Mouse (Mus musculus): ENCODE results near the gene Vstm5. TPM values are rescaled to one million over a fixed set of nuclear protein-coding genes. Genes with fewer than 3 reads are reported as not detected.

Gene Vstm5
- polyA plus RNA-seq, 2 experiments: 6.9 to 7.0 TPM

GRCm38 (mm10) chr9:15237516-15238296 is 1.1 kb upstream of the Vstm5 start:
- WGBS: 63% methylated on average over 14 of the region's 14 CpGs
- Histone ChIP-seq H3K9me3 (ENCODE audit: control insufficient read depth, low read length) (no peaks in the 10 kb centered on the region), H3K4me3 (replicated peaks; ENCODE audit: low read length) (no peak overlapping the region), H3K27ac (replicated peaks; ENCODE audit: low read depth, low read length) (no peak overlapping the region), H3K4me2 (replicated peaks; ENCODE audit: low read depth, low read length, severe bottlenecking) (no peak overlapping the region), H3K27me3 (ENCODE audit: control insufficient read depth, insufficient read depth, low read length) (peaks cover 10% of the 10 kb centered on the region; the same call in 1 of the 2 replicates), H3K9ac (ENCODE audit: low read depth, low read length, severe bottlenecking) (no peak overlapping the region), H3K4me1 (ENCODE audit: control insufficient read depth, insufficient read depth, low read length) (no peaks in the 10 kb centered on the region), H3K36me3 (ENCODE audit: control insufficient read depth, insufficient read depth, low read length) (no peaks in the 10 kb centered on the region)
- no peak for TF ChIP-seq POLR2A (IDR thresholded peaks at IDR 0.05; ENCODE audit: borderline replicate concordance, extremely low read depth, insufficient read depth, insufficient read length)
- ATAC-seq (ENCODE audit: low FRiP score, low read depth) (no peak), DNase-seq (ENCODE audit: low spot score) (no peak)

GRCm38 (mm10) chr9:15238297-15238990 is 401 bp upstream of the Vstm5 start:
- TF ChIP-seq POLR2A (IDR thresholded peaks at IDR 0.05; ENCODE audit: borderline replicate concordance, extremely low read depth, insufficient read depth, insufficient read length): no peak
- H3K9me3 ChIP-seq (ENCODE audit: control insufficient read depth, low read length): no peaks in the 10 kb centered on the region
- H3K36me3 ChIP-seq (ENCODE audit: control insufficient read depth, insufficient read depth, low read length): no peaks in the 10 kb centered on the region
- no peak for DNase-seq (ENCODE audit: low spot score)
- WGBS: 60% methylated on average over 16 of the region's 16 CpGs
- H3K9ac ChIP-seq (ENCODE audit: low read depth, low read length, severe bottlenecking): peak overlapping the region; percentile 70; the same call in 1 of the 2 replicates
- peak overlapping the region; percentile 45 for H3K4me3 ChIP-seq (replicated peaks; ENCODE audit: low read length)
- H3K4me2 ChIP-seq (replicated peaks; ENCODE audit: low read depth, low read length, severe bottlenecking): peak overlapping the region; percentile 82
- no peak for ATAC-seq (ENCODE audit: low FRiP score, low read depth)
- peaks cover 10% of the 10 kb centered on the region; the same call in 1 of the 2 replicates for H3K27me3 ChIP-seq (ENCODE audit: control insufficient read depth, insufficient read depth, low read length)
- no peak overlapping the region for H3K27ac ChIP-seq (replicated peaks; ENCODE audit: low read depth, low read length)
- H3K4me1 ChIP-seq (ENCODE audit: control insufficient read depth, insufficient read depth, low read length): no peaks in the 10 kb centered on the region

- no peaks in the 10 kb centered on the region for H3K4me1 ChIP-seq (ENCODE audit: control insufficient read depth, insufficient read depth, low read length)
These were observed 1.2 kb downstream of the Vstm5 start for GRCm38 (mm10) chr9:15240006-15240405.

DNA sequence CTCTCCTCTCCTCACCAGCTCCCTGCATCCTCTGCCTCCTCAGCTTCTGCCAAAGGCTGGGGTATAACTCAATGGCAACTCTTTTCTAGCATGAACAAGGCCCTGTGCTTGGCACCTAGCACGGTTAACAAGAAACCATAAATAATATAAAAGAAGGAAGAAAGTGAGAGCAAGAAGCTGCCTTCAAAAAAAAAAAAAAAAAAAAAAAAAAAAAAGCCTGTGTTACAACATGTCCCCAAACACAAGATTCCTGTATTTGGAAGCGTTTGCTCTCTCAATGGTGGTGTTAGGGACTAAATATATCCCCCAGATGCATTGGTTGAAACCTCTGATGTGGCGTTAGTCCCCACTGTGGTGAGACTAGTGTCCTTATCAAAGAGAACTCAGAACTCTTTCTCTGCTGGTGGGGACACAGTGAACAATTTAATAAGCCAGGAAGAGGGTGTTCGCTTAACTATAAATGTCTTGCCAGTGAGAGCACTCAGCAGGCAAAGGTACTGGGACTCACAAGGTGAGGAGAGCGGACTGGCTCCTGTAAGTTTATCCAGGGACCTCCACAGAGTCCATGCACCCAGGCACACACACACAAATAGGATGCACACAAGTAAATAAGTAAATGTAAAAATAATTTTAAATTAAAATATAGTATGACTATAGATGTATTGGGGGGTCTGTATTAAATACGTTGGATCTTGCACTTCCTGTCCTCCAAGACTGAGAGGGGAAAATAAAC is 2.2 kb downstream of the Vstm5 start:
- DNase-seq (ENCODE audit: low spot score) (no peak), ATAC-seq (ENCODE audit: low FRiP score, low read depth) (no peak)
- H3K4me3 ChIP-seq (replicated peaks; ENCODE audit: low read length): no peak overlapping the region
- no peak overlapping the region for H3K9ac ChIP-seq (ENCODE audit: low read depth, low read length, severe bottlenecking)
- H3K4me2 ChIP-seq (replicated peaks; ENCODE audit: low read depth, low read length, severe bottlenecking): no peak overlapping the region
- 69% methylated on average over 6 of the region's 6 CpGs for WGBS
- H3K4me1 ChIP-seq (ENCODE audit: control insufficient read depth, insufficient read depth, low read length): no peaks in the 10 kb centered on the region
- H3K27ac ChIP-seq (replicated peaks; ENCODE audit: low read depth, low read length): no peak overlapping the region
- peaks cover 10% of the 10 kb centered on the region; the same call in 1 of the 2 replicates for H3K27me3 ChIP-seq (ENCODE audit: control insufficient read depth, insufficient read depth, low read length)
- H3K36me3 ChIP-seq (ENCODE audit: control insufficient read depth, insufficient read depth, low read length): no peaks in the 10 kb centered on the region
- no peaks in the 10 kb centered on the region for H3K9me3 ChIP-seq (ENCODE audit: control insufficient read depth, low read length)
- TF ChIP-seq POLR2A (IDR thresholded peaks at IDR 0.05; ENCODE audit: borderline replicate concordance, extremely low read depth, insufficient read depth, insufficient read length): no peak

More at GRCm38 (mm10) chr9:15240006-15240405, 1.2 kb downstream of the Vstm5 start:
- DNase-seq (ENCODE audit: low spot score) (no peak), ATAC-seq (ENCODE audit: low FRiP score, low read depth) (no peak)
- Histone ChIP-seq H3K27me3 (ENCODE audit: control insufficient read depth, insufficient read depth, low read length) (peaks cover 10% of the 10 kb centered on the region; the same call in 1 of the 2 replicates), H3K4me2 (replicated peaks; ENCODE audit: low read depth, low read length, severe bottlenecking) (no peak overlapping the region), H3K27ac (replicated peaks; ENCODE audit: low read depth, low read length) (no peak overlapping the region), H3K9ac (ENCODE audit: low read depth, low read length, severe bottlenecking) (no peak overlapping the region), H3K4me3 (replicated peaks; ENCODE audit: low read length) (no peak overlapping the region), H3K36me3 (ENCODE audit: control insufficient read depth, insufficient read depth, low read length) (no peaks in the 10 kb centered on the region), H3K9me3 (ENCODE audit: control insufficient read depth, low read length) (no peaks in the 10 kb centered on the region)
- WGBS: 89% methylated on average over 6 of the region's 6 CpGs
- no peak for TF ChIP-seq POLR2A (IDR thresholded peaks at IDR 0.05; ENCODE audit: borderline replicate concordance, extremely low read depth, insufficient read depth, insufficient read length)

DNA sequence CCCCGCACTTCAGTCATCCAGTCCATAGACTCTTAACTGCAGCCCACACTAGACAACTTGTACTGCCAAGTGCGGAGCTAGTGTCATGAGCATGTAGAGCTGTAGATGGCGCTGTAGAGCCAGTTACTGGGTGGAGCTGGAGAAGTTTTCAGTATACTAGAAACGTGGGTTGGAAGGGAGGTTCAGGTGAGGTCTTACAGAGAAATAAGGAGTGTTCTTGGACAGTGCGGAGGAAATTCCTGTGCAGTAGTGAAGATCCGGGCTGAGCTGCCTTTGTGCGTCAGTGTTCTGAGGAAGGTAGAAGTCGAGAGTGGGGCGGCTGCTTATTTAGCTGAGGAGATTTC is 2.7 kb downstream of the Vstm5 start:
- Histone ChIP-seq H3K9ac (ENCODE audit: low read depth, low read length, severe bottlenecking) (no peak overlapping the region), H3K27ac (replicated peaks; ENCODE audit: low read depth, low read length) (no peak overlapping the region), H3K4me3 (replicated peaks; ENCODE audit: low read length) (no peak overlapping the region), H3K4me2 (replicated peaks; ENCODE audit: low read depth, low read length, severe bottlenecking) (no peak overlapping the region), H3K9me3 (ENCODE audit: control insufficient read depth, low read length) (no peaks in the 10 kb centered on the region), H3K27me3 (ENCODE audit: control insufficient read depth, insufficient read depth, low read length) (peaks cover 10% of the 10 kb centered on the region; the same call in 1 of the 2 replicates), H3K36me3 (ENCODE audit: control insufficient read depth, insufficient read depth, low read length) (no peaks in the 10 kb centered on the region), H3K4me1 (ENCODE audit: control insufficient read depth, insufficient read depth, low read length) (no peaks in the 10 kb centered on the region)
- peak; percentile 61 for DNase-seq (ENCODE audit: low spot score)
- WGBS: 44% methylated on average over 9 of the region's 9 CpGs
- TF ChIP-seq POLR2A (IDR thresholded peaks at IDR 0.05; ENCODE audit: borderline replicate concordance, extremely low read depth, insufficient read depth, insufficient read length): no peak
- no peak for ATAC-seq (ENCODE audit: low FRiP score, low read depth)

All from limb, embryonic 14.5 days (tissue).